Mouse (Mus musculus) heart, postnatal 0 days (tissue): ENCODE measurements around the gene Ampd2.

ENCODE experiments used
- CTCF ChIP-seq: IDR thresholded peaks from 2 replicates; pipeline ENCODE4 v1.5.1; 2016; ENCODE audit warnings: antibody characterized with exemption, control low read depth, low read depth
- EP300 ChIP-seq: IDR thresholded peaks from 2 replicates; pipeline ENCODE4 v1.6.1; 2016; ENCODE audit warnings: antibody characterized with exemption, low read depth

GRCm38 (mm10) chr3:108069231-108069870 is 17.1 kb downstream of the Ampd2 start:
- no peak for TF ChIP-seq CTCF
- TF ChIP-seq EP300, result no peak
